Mouse (Mus musculus): Measurements from ENCODE around the gene Safb. TPM values are rescaled to one million over a fixed set of nuclear protein-coding genes. Genes with fewer than 3 reads are reported as not detected.
"Not testable (repeated sequence)": the region's sequence is repeated elsewhere in the genome, so short reads cannot be mapped to it uniquely, and the experiment has no call there.

Safb gene
- polyA plus RNA-seq, 1 experiment from 2014 or later: 109 TPM

GRCm38 (mm10) chr17:56626754-56627470 is 42.3 kb downstream of the Safb start, which contains the start of gene Lonp1:
Gene Lonp1, minus strand, starts transcription at chr17:56626887.
- ATAC-seq (replicated peaks; ENCODE audit: insufficient number of reproducible peaks, low FRiP score, low TSS enrichment, low read depth) (peak; percentile 90), DNase-seq (ENCODE audit: low spot score) (peak; percentile 100)
- peak within 1 kb of the TSS; percentile 81 for H3K4me3 ChIP-seq (ENCODE audit: low read depth, low read length)
- H3K36me3 ChIP-seq (replicated peaks; ENCODE audit: control insufficient read depth, insufficient read depth, low read depth, low read length): peaks cover 2% of the 10 kb centered on the region
- peak within 1 kb of the TSS; percentile 59 for H3K27ac ChIP-seq (replicated peaks; ENCODE audit: low read depth, low read length)
- H3K9ac ChIP-seq (replicated peaks; ENCODE audit: low read length): peak within 1 kb of the TSS; percentile 77
- H3K9me3 ChIP-seq (replicated peaks; ENCODE audit: control insufficient read depth, low read length): no peaks in the 10 kb centered on the region
- peak within 1 kb of the TSS; percentile 76 for H3K4me2 ChIP-seq (ENCODE audit: low read depth, low read length)
- under 1% methylated on average over 51 of the region's 51 CpGs for WGBS
- H3K27me3 ChIP-seq (ENCODE audit: control insufficient read depth, insufficient read depth, low read length): no peaks in the 10 kb centered on the region
- no peaks in the 10 kb centered on the region for H3K4me1 ChIP-seq (ENCODE audit: control insufficient read depth, insufficient read depth, low read length)

- DNase-seq (ENCODE audit: low spot score) (peak; percentile 55), ATAC-seq (replicated peaks; ENCODE audit: insufficient number of reproducible peaks, low FRiP score, low TSS enrichment, low read depth) (peak; percentile 46)
- Histone ChIP-seq H3K27me3 (ENCODE audit: control insufficient read depth, insufficient read depth, low read length) (no peaks in the 10 kb centered on the region), H3K9ac (replicated peaks; ENCODE audit: low read length) (peak within 1 kb of the TSS; percentile 62), H3K4me3 (ENCODE audit: low read depth, low read length) (peak within 1 kb of the TSS; percentile 81), H3K4me2 (ENCODE audit: low read depth, low read length) (peak within 1 kb of the TSS; percentile 76), H3K27ac (replicated peaks; ENCODE audit: low read depth, low read length) (peak within 1 kb of the TSS; percentile 59), H3K36me3 (replicated peaks; ENCODE audit: control insufficient read depth, insufficient read depth, low read depth, low read length) (no peaks in the 10 kb centered on the region; the same call in none of the 2 replicates), H3K4me1 (ENCODE audit: control insufficient read depth, insufficient read depth, low read length) (no peaks in the 10 kb centered on the region), H3K9me3 (replicated peaks; ENCODE audit: control insufficient read depth, low read length) (no peaks in the 10 kb centered on the region)
- WGBS: 9% methylated on average over 26 of the region's 26 CpGs
These were observed 43.1 kb downstream of the Safb start, which contains the start of gene Catsperd for GRCm38 (mm10) chr17:56627530-56628277. Gene Catsperd, plus strand, starts transcription at chr17:56628143.

- H3K4me2 ChIP-seq (ENCODE audit: low read depth, low read length); H3K9me3 ChIP-seq (replicated peaks; ENCODE audit: control insufficient read depth, low read length); H3K27me3 ChIP-seq (ENCODE audit: control insufficient read depth, insufficient read depth, low read length); H3K27ac ChIP-seq (replicated peaks; ENCODE audit: low read depth, low read length); DNase-seq (ENCODE audit: low spot score); H3K4me3 ChIP-seq (ENCODE audit: low read depth, low read length); H3K36me3 ChIP-seq (replicated peaks; ENCODE audit: control insufficient read depth, insufficient read depth, low read depth, low read length); ATAC-seq (replicated peaks; ENCODE audit: insufficient number of reproducible peaks, low FRiP score, low TSS enrichment, low read depth); H3K4me1 ChIP-seq (ENCODE audit: control insufficient read depth, insufficient read depth, low read length); H3K9ac ChIP-seq (replicated peaks; ENCODE audit: low read length): not testable (repeated sequence)
- WGBS: 88% methylated on average over 27 of the region's 27 CpGs
These were observed 45.5 kb downstream of the Safb start for GRCm38 (mm10) chr17:56629800-56630781.

GRCm38 (mm10) chr17:56631807-56632206 is 47.2 kb downstream of the Safb start:
- Histone ChIP-seq H3K9ac (replicated peaks; ENCODE audit: low read length) (no peak overlapping the region), H3K4me1 (ENCODE audit: control insufficient read depth, insufficient read depth, low read length) (no peaks in the 10 kb centered on the region), H3K27ac (replicated peaks; ENCODE audit: low read depth, low read length) (no peak overlapping the region), H3K4me2 (ENCODE audit: low read depth, low read length) (no peak overlapping the region), H3K9me3 (replicated peaks; ENCODE audit: control insufficient read depth, low read length) (no peaks in the 10 kb centered on the region), H3K36me3 (replicated peaks; ENCODE audit: control insufficient read depth, insufficient read depth, low read depth, low read length) (no peaks in the 10 kb centered on the region), H3K27me3 (ENCODE audit: control insufficient read depth, insufficient read depth, low read length) (no peaks in the 10 kb centered on the region), H3K4me3 (ENCODE audit: low read depth, low read length) (no peak overlapping the region)
- ATAC-seq (replicated peaks; ENCODE audit: insufficient number of reproducible peaks, low FRiP score, low TSS enrichment, low read depth) (no peak), DNase-seq (ENCODE audit: low spot score) (no peak)
- WGBS: 56% methylated on average over 4 of the region's 4 CpGs

- Histone ChIP-seq H3K9ac (replicated peaks; ENCODE audit: low read length) (no peak overlapping the region), H3K4me2 (ENCODE audit: low read depth, low read length) (no peak overlapping the region), H3K27me3 (ENCODE audit: control insufficient read depth, insufficient read depth, low read length) (no peaks in the 10 kb centered on the region), H3K4me1 (ENCODE audit: control insufficient read depth, insufficient read depth, low read length) (no peaks in the 10 kb centered on the region), H3K4me3 (ENCODE audit: low read depth, low read length) (no peak overlapping the region), H3K36me3 (replicated peaks; ENCODE audit: control insufficient read depth, insufficient read depth, low read depth, low read length) (no peaks in the 10 kb centered on the region), H3K27ac (replicated peaks; ENCODE audit: low read depth, low read length) (no peak overlapping the region), H3K9me3 (replicated peaks; ENCODE audit: control insufficient read depth, low read length) (no peaks in the 10 kb centered on the region)
- DNase-seq (ENCODE audit: low spot score) (no peak), ATAC-seq (replicated peaks; ENCODE audit: insufficient number of reproducible peaks, low FRiP score, low TSS enrichment, low read depth) (no peak)
- WGBS: 77% methylated on average over 6 of the region's 6 CpGs
These were observed 49.4 kb downstream of the Safb start for GRCm38 (mm10) chr17:56634023-56634422.

- no peak overlapping the region for H3K4me2 ChIP-seq (ENCODE audit: low read depth, low read length)
- no peak overlapping the region for H3K27ac ChIP-seq (replicated peaks; ENCODE audit: low read depth, low read length)
- DNase-seq (ENCODE audit: low spot score) (no peak), ATAC-seq (replicated peaks; ENCODE audit: insufficient number of reproducible peaks, low FRiP score, low TSS enrichment, low read depth) (no peak)
- no peaks in the 10 kb centered on the region for H3K9me3 ChIP-seq (replicated peaks; ENCODE audit: control insufficient read depth, low read length)
- H3K4me3 ChIP-seq (ENCODE audit: low read depth, low read length): no peak overlapping the region
- H3K4me1 ChIP-seq (ENCODE audit: control insufficient read depth, insufficient read depth, low read length): no peaks in the 10 kb centered on the region
- H3K27me3 ChIP-seq (ENCODE audit: control insufficient read depth, insufficient read depth, low read length): no peaks in the 10 kb centered on the region
- no peaks in the 10 kb centered on the region for H3K36me3 ChIP-seq (replicated peaks; ENCODE audit: control insufficient read depth, insufficient read depth, low read depth, low read length)
- WGBS: 87% methylated on average over 4 of the region's 4 CpGs
- no peak overlapping the region for H3K9ac ChIP-seq (replicated peaks; ENCODE audit: low read length)
These were observed 58.6 kb downstream of the Safb start for GRCm38 (mm10) chr17:56643237-56643636.

- Histone ChIP-seq H3K4me1 (ENCODE audit: control insufficient read depth, insufficient read depth, low read length) (no peaks in the 10 kb centered on the region), H3K36me3 (replicated peaks; ENCODE audit: control insufficient read depth, insufficient read depth, low read depth, low read length) (no peaks in the 10 kb centered on the region), H3K4me3 (ENCODE audit: low read depth, low read length) (no peak overlapping the region), H3K9ac (replicated peaks; ENCODE audit: low read length) (no peak overlapping the region), H3K27me3 (ENCODE audit: control insufficient read depth, insufficient read depth, low read length) (no peaks in the 10 kb centered on the region), H3K9me3 (replicated peaks; ENCODE audit: control insufficient read depth, low read length) (no peaks in the 10 kb centered on the region), H3K4me2 (ENCODE audit: low read depth, low read length) (no peak overlapping the region), H3K27ac (replicated peaks; ENCODE audit: low read depth, low read length) (no peak overlapping the region)
- ATAC-seq (replicated peaks; ENCODE audit: insufficient number of reproducible peaks, low FRiP score, low TSS enrichment, low read depth) (no peak), DNase-seq (ENCODE audit: low spot score) (no peak)
- whole genome bisulfite sequencing: 71% methylated on average over 9 of the region's 13 CpGs
These were observed 62.9 kb downstream of the Safb start for GRCm38 (mm10) chr17:56647546-56647945.
